Mouse (Mus musculus) embryonic fibroblast, embryonic 13.5 days (primary cell): ENCODE measurements around the gene Cyth1. TPM values are rescaled to one million over a fixed set of nuclear protein-coding genes. Genes with fewer than 3 reads are reported as not detected.

Source experiments
- H3K27ac ChIP-seq: 2 replicates; pipeline ENCODE4 v1.5.1; 2012; ENCODE audit warnings: low read length, control low read depth, inconsistent platforms; ENCODE audit not compliant: insufficient read depth
- H3K4me1 ChIP-seq: 2 replicates; pipeline ENCODE4 v1.6.1; 2011; ENCODE audit warnings: low read length; ENCODE audit not compliant: control insufficient read depth, insufficient read depth
- H3K4me3 ChIP-seq: 2 replicates; pipeline ENCODE4 v1.5.1; 2011; ENCODE audit warnings: mild to moderate bottlenecking, control low read depth, low read length; ENCODE audit not compliant: insufficient read depth
- CTCF ChIP-seq: IDR thresholded peaks from 2 replicates; pipeline ENCODE4 v1.5.1; 2011; ENCODE audit warnings: mild to moderate bottlenecking, control low read depth, low read length, moderate library complexity, borderline replicate concordance; ENCODE audit not compliant: insufficient read depth
- POLR2A ChIP-seq: IDR thresholded peaks from 2 replicates; pipeline ENCODE4 v1.6.1; 2011; ENCODE audit warnings: low read depth, mild to moderate bottlenecking, control low read depth, low read length, moderate library complexity
- polyA plus RNA-seq: library from polyadenylated mRNA; stranded (reverse); fragments of >200 nt; gene quantifications from 2 replicates; pipeline ENCODE4 v1.2.4, GENCODE M21; 2011; ENCODE audit warnings: low read depth; ENCODE audit not compliant: missing spikeins, insufficient read length

Cyth1 gene
- polyA plus RNA-seq, 1 experiment: 11.8 TPM

GRCm38 (mm10) chr11:118162245-118162644 is 86.1 kb downstream of the Cyth1 start:
- Histone ChIP-seq H3K4me1 (0 out of 2 replicates have a peak, but pooled peaks cover 6% of the 10 kb centered on the region), H3K4me3 (no peak overlapping the region), H3K27ac (no peak overlapping the region)
- no peak for TF ChIP-seq CTCF
- no peak for TF ChIP-seq POLR2A

DNA sequence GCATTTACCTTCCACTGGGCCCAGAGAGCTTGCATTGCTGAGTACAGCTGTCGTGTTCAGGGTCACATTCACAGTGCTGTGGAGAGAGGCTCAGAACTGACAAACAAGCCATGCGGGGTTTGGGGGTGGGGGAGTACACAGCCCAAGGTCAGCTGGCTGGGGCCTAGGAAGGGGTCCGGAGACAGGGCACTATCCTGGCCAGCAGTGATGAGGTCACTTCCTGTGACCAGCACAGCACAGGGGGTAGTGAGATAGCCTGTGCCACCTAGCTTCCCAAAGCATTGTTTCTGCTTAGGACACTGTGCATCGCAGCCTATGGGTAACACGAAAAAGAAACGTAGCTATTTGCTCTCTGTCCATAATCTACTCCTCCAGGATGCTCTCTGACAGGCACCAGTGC is 87.2 kb downstream of the Cyth1 start:
- Histone ChIP-seq H3K27ac (no peak overlapping the region), H3K4me1 (0 out of 2 replicates have a peak, but pooled peaks cover 6% of the 10 kb centered on the region), H3K4me3 (no peak overlapping the region)
- TF ChIP-seq POLR2A: no peak
- no peak for TF ChIP-seq CTCF

DNA sequence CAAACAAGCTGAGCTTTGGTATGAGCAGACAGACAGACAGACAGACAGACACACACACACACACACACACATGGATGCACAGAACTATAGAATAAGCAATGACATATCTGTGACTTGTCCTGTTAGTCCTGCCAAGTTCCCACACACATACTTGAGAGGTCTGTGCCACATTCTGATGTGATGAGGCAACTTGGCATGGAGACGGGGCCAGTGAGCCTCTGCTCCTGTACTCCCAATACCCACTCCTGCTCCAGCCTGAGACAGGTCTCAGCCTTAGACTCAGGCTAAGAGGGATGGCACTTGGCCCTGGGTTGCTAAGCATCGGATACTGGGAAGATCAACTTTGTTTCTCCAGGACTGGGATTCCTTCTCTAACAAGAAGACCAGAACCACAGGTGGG is 87.6 kb downstream of the Cyth1 start:
- TF ChIP-seq POLR2A (no peak), CTCF (no peak)
- H3K27ac ChIP-seq: no peak overlapping the region
- no peak overlapping the region for H3K4me3 ChIP-seq
- H3K4me1 ChIP-seq: 0 out of 2 replicates have a peak, but pooled peaks cover 6% of the 10 kb centered on the region

DNA sequence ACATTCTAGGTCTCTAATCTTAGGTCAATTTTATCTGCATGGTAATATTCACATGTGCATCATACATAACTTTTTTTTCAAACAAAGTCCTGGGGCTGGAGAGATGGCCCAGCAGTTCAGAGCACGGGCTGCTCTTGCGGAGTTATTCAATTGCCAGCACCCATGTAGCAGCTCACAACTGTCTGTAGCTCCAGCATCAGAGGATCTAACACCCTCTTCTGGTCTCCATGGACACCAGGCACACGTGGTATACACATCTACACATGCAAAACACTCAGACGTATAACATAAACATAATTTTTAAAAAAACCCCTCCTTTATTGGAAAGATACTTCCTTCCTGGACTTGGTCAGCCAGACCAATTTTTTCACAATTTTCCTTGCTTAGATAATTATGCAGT is 89.6 kb downstream of the Cyth1 start:
- H3K27ac ChIP-seq: no peak overlapping the region
- H3K4me3 ChIP-seq: no peak overlapping the region
- 0 out of 2 replicates have a peak, but pooled peaks cover 6% of the 10 kb centered on the region for H3K4me1 ChIP-seq
- TF ChIP-seq CTCF (no peak), POLR2A (no peak)

- Histone ChIP-seq H3K4me3 (no peak overlapping the region), H3K4me1 (0 out of 2 replicates have a peak, but pooled peaks cover 8% of the 10 kb centered on the region), H3K27ac (no peak overlapping the region)
- TF ChIP-seq POLR2A (no peak), CTCF (no peak)
These were observed 91.8 kb downstream of the Cyth1 start for GRCm38 (mm10) chr11:118156480-118157060.

GRCm38 (mm10) chr11:118152964-118153363 is 95.4 kb downstream of the Cyth1 start:
- Histone ChIP-seq H3K4me3 (no peak overlapping the region), H3K27ac (no peak overlapping the region), H3K4me1 (0 out of 2 replicates have a peak, but pooled peaks cover 2% of the 10 kb centered on the region)
- TF ChIP-seq CTCF (no peak), POLR2A (no peak)

DNA sequence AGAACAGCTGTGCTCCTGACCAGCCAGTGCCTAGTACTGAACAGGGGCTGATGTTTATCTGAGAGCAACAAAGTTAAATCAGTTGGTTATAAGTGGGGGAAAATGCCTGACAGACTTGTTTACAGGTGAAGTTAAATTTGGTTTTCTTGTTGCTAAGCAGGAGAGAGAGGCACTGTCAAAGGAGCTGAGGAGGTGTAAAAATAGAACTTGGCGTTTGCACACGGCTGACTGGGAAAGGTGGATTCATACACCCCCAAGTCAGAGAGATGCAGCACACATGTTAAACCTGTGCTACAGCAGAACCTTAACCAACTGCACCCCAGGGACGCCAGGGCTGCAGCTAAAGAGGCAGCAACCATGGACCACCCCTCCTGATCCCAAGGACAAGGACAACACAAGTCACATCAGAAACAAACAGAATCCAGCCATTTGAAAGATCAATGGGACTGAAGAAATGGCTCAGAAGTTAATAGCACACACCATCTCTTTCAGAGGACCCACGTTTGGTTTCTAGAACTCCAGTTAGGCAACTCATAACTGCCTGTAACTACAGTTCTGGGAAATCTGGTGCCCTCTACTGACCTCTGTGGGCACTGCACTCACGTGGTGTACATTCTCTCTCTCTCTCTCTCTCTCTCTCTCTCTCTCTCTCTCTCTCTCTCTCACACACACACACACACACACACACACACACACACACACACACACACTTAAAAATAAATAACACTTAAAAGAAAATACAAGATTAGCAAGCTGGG is 96.8 kb downstream of the Cyth1 start:
- H3K4me1 ChIP-seq: 0 out of 2 replicates have a peak, but pooled peaks cover 2% of the 10 kb centered on the region
- TF ChIP-seq CTCF (no peak), POLR2A (no peak)
- H3K27ac ChIP-seq: no peak overlapping the region
- H3K4me3 ChIP-seq: no peak overlapping the region

GRCm38 (mm10) chr11:118150115-118150701 is 98.2 kb downstream of the Cyth1 start:
- TF ChIP-seq POLR2A: no peak
- no peak for TF ChIP-seq CTCF
- H3K4me1 ChIP-seq: 0 out of 2 replicates have a peak, but pooled peaks cover 2% of the 10 kb centered on the region
- H3K4me3 ChIP-seq: no peak overlapping the region
- H3K27ac ChIP-seq: no peak overlapping the region

DNA sequence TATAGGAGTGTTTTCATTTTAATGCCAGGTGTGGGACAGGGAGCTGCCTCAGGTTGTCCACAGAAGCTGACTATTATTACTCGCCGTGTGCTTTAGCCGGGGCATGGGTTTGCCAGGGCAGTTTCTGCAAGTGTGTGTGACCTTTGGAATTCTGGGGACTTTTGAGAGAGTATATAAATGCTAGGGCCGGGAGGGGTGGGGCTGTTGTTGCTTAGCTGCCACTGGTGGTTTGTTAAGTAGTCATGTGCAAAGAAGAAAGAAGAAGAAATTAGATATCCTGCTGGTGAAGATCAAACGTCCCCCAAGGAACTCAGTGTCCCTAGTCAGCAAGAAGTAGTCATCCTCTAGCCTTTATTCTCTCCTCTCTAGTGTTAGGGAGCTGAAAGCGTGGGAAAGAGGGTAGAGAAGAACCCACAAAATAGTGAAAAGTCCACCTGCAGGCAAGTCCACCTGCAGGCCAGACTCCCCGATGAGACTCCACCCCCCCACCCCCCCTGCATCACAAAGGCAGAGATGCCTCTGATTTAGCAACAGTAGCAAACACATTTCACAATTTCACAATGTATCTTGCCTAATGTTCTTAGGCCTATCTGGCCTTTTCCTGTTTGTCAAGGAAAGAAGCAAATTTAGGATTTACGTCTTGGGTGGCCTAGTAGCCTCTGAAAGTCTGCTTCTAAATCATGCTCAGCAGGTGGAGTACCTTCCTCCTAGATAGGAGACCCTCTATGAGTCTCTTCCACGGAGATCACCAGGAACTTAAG is 100.3 kb downstream of the Cyth1 start:
- TF ChIP-seq CTCF (no peak), POLR2A (no peak)
- Histone ChIP-seq H3K27ac (no peak overlapping the region), H3K4me1 (0 out of 2 replicates have a peak, but pooled peaks cover under 1% of the 10 kb centered on the region), H3K4me3 (no peak overlapping the region)

DNA sequence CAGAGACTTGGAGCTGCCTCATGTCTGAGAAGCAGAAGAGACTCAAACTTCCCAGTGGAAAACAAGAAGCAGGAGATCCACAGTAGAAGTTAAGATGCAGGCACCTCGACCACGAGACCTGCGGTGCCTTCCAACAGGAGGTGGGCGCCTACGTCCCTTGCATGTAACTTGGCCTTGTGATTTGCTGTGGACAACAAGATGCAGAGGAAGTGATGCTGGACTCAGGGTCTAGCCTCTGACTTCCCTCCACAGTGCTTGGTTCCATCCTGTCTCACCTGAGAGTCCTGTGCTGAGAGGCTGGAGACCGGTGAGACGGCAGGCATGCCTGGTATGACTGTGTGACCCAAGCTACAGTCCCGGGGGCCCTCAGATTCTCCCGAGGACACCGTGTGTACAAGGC is 101.9 kb downstream of the Cyth1 start:
- no peak overlapping the region for H3K4me3 ChIP-seq
- H3K27ac ChIP-seq: no peak overlapping the region
- no peaks in the 10 kb centered on the region for H3K4me1 ChIP-seq
- no peak for TF ChIP-seq CTCF
